Mouse (Mus musculus): ENCODE measurements around the gene Apol9b.

The Apol9b gene

GRCm38 (mm10) chr15:77784039-77784824 is 55.4 kb downstream of the Apol9b start:
- DNase-seq, result no peak

- DNase-seq, result no peak
Measured at GRCm38 (mm10) chr15:77785807-77786206, 57.0 kb downstream of the Apol9b start.
